Mouse (Mus musculus): ENCODE data around the gene Uts2. TPM values are rescaled to one million over a fixed set of nuclear protein-coding genes. Genes with fewer than 3 reads are reported as not detected.
A peak's percentile ranks its signal among the peaks of the same experiment; 100 is the strongest.

The Uts2 gene
- polyA plus RNA-seq, 1 experiment from 2014 or later = not detected

DNA sequence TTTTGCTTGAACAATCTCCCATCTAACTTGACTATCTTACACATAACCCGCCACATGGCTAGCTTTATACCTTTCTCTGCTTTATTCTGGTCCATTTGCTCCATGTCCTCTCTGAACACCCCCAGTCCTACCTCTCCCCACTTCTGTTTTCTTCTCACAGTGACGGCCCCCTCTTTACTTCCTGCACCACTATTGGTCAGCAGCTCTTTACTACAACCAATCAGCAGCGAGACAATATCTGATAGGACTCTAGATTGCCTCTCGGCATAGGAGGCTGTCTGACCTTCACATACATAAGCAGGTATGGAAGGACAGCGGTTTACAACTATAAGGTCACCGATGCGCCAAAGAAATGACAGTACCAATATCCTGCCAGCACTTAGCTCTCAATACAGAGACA is 39.6 kb downstream of the Uts2 start:
- H3K27ac ChIP-seq (ENCODE audit: low read depth) = no peak overlapping the region
- 88% methylated on average over 7 of the region's 7 CpGs for WGBS
- ATAC-seq (replicated peaks; ENCODE audit: low FRiP score, low TSS enrichment, low read depth) (no peak), DNase-seq (ENCODE audit: low spot score) (no peak)
- no peak overlapping the region for H3K4me3 ChIP-seq (ENCODE audit: low read depth, low read length)
- no peaks in the 10 kb centered on the region for H3K36me3 ChIP-seq (ENCODE audit: control insufficient read depth, insufficient read depth, low read length)
- H3K4me1 ChIP-seq (replicated peaks; ENCODE audit: control insufficient read depth, insufficient read depth, low read length) = no peaks in the 10 kb centered on the region
- H3K9me3 ChIP-seq (ENCODE audit: control insufficient read depth, low read length) = no peaks in the 10 kb centered on the region
- H3K9ac ChIP-seq (ENCODE audit: low read length) = no peak overlapping the region
- no peaks in the 10 kb centered on the region for H3K27me3 ChIP-seq (replicated peaks; ENCODE audit: control insufficient read depth, insufficient read depth, low read length)
- no peak overlapping the region for H3K4me2 ChIP-seq (ENCODE audit: low read length)

DNA sequence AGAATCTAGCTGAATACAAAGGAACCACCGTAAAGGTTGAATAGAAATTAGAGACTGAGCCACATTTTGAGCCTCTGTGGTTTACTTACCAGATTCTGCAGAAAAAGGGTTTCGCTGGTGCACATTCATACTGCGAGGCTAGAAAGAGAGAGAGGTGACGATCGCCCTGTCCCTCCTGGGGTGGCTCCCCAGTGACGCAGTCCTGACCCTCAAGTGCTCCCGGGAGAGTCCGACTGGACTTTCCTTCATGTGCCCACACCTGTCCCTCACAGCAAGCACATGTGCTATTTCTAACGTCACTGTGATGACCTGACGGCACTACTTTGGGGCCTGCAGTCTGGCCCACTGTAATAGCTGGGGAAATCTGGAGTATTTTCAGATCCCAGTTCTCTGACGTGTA is 40.9 kb downstream of the Uts2 start:
- ATAC-seq (replicated peaks; ENCODE audit: low FRiP score, low TSS enrichment, low read depth) = no peak
- Histone ChIP-seq H3K4me1 (replicated peaks; ENCODE audit: control insufficient read depth, insufficient read depth, low read length) (no peaks in the 10 kb centered on the region), H3K27ac (ENCODE audit: low read depth) (no peak overlapping the region), H3K9me3 (ENCODE audit: control insufficient read depth, low read length) (no peaks in the 10 kb centered on the region), H3K9ac (ENCODE audit: low read length) (no peak overlapping the region), H3K4me2 (ENCODE audit: low read length) (no peak overlapping the region), H3K4me3 (ENCODE audit: low read depth, low read length) (no peak overlapping the region), H3K27me3 (replicated peaks; ENCODE audit: control insufficient read depth, insufficient read depth, low read length) (no peaks in the 10 kb centered on the region), H3K36me3 (ENCODE audit: control insufficient read depth, insufficient read depth, low read length) (no peaks in the 10 kb centered on the region)
- whole genome bisulfite sequencing = 91% methylated on average over 11 of the region's 11 CpGs
- DNase-seq (ENCODE audit: low spot score) = no peak

DNA sequence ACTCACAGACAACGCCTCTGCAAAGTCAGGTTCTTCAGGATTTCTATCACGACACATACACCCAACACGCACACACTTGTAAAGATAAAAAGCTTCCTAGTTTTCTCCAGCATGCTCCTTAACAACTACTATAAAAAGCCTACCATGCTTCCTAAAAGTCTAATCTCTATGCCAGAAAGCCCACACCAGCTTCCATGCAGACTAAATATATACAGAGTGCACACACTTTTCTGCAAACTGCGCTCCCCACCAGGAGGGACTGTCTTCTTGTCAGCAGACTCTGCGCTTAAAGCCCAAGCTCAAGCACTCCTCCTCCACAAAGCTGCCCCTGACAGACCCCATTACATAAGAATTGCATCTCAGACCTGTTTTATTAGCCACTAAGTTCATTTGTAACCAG is 44.6 kb downstream of the Uts2 start:
- H3K9ac ChIP-seq (ENCODE audit: low read length) = no peak overlapping the region
- DNase-seq (ENCODE audit: low spot score) (no peak), ATAC-seq (replicated peaks; ENCODE audit: low FRiP score, low TSS enrichment, low read depth) (no peak)
- 77% methylated on average over 5 of the region's 5 CpGs for WGBS
- no peak overlapping the region for H3K27ac ChIP-seq (ENCODE audit: low read depth)
- no peak overlapping the region for H3K4me3 ChIP-seq (ENCODE audit: low read depth, low read length)
- no peaks in the 10 kb centered on the region for H3K27me3 ChIP-seq (replicated peaks; ENCODE audit: control insufficient read depth, insufficient read depth, low read length)
- H3K4me2 ChIP-seq (ENCODE audit: low read length) = no peak overlapping the region
- H3K36me3 ChIP-seq (ENCODE audit: control insufficient read depth, insufficient read depth, low read length) = no peaks in the 10 kb centered on the region
- peaks cover 3% of the 10 kb centered on the region; the same call in 1 of the 2 replicates for H3K4me1 ChIP-seq (replicated peaks; ENCODE audit: control insufficient read depth, insufficient read depth, low read length)
- no peaks in the 10 kb centered on the region for H3K9me3 ChIP-seq (ENCODE audit: control insufficient read depth, low read length)

DNA sequence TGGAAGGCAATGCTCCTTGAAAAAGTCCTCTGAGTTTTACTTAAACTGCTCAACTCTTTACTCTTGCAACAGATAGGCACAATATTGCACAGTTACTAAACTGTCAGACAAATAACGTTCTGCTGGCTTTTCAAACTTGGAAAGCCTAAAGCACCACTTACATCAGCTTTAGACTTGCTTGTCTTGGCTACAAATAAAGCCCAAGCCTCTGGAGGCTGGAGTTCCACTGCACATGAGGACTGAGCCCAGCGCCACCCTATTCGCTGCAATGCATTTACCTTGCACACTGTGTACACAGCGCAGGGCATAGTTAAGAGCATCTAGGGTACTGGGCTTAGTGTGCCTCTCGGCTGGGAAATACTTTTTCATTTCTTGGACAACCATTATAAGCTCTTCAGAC is 46.4 kb downstream of the Uts2 start:
- peaks cover 3% of the 10 kb centered on the region; the same call in 1 of the 2 replicates for H3K4me1 ChIP-seq (replicated peaks; ENCODE audit: control insufficient read depth, insufficient read depth, low read length)
- DNase-seq (ENCODE audit: low spot score) (no peak), ATAC-seq (replicated peaks; ENCODE audit: low FRiP score, low TSS enrichment, low read depth) (no peak)
- no peaks in the 10 kb centered on the region for H3K9me3 ChIP-seq (ENCODE audit: control insufficient read depth, low read length)
- H3K36me3 ChIP-seq (ENCODE audit: control insufficient read depth, insufficient read depth, low read length) = peaks cover 9% of the 10 kb centered on the region
- H3K9ac ChIP-seq (ENCODE audit: low read length) = peak overlapping the region; percentile 60; the same call in 1 of the 2 replicates
- H3K27ac ChIP-seq (ENCODE audit: low read depth) = no peak overlapping the region
- no peaks in the 10 kb centered on the region for H3K27me3 ChIP-seq (replicated peaks; ENCODE audit: control insufficient read depth, insufficient read depth, low read length)
- peak overlapping the region; percentile 98 for H3K4me2 ChIP-seq (ENCODE audit: low read length)
- 47% methylated on average over 5 of the region's 5 CpGs for WGBS
- peak overlapping the region; percentile 58; the same call in 1 of the 2 replicates for H3K4me3 ChIP-seq (ENCODE audit: low read depth, low read length)

DNA sequence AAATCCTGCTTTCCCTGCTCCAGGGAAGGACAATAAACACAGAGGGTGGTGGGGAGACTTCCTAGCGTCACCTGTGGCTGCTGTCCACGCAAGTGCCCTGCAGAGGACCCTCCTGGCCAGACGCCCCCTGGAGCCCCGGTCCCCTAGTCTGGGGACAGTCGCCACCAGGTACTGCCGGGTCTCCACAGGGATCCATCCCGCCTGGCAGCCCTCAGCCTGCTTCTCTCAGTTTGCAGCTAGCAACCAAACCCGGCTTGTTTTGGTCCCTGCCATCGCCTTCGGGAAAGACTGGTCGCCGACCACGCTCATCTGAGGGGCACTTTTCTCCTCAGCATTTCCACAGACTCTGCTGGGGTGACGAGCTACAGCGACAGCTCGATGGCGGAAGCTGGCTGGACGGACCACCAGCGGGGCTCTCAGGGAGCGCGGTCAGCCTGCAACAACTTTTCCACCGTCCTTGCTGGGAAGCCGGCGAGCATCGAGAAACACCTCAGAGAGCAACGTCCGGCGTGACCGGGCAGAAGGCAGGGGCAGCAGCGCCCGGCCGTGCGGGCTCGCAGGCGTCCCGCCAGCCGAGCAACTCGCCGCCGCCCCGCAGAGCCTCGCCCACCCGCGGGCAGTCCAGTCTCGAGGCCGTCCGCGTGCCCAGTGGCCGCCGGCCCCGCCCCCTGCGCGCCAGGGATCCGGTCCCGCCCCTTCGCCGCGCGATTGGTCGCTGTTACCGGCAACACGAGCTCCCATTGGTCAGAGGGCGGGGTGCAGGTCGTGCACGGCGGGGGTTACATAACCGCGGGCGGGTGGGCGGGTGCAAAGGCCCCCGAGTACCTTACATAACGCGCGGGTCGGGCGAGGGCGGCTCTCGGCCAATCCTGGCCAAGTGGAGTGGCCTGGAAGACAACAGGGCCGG is 47.4 kb downstream of the Uts2 start, which contains the start of gene Per3:
Gene Per3 (minus strand): TSS at position 629 of the 907 bp plus-strand sequence.
- peak; percentile 98 for ATAC-seq (replicated peaks; ENCODE audit: low FRiP score, low TSS enrichment, low read depth)
- Histone ChIP-seq H3K36me3 (ENCODE audit: control insufficient read depth, insufficient read depth, low read length) (peaks cover 19% of the 10 kb centered on the region), H3K4me1 (replicated peaks; ENCODE audit: control insufficient read depth, insufficient read depth, low read length) (peaks cover 3% of the 10 kb centered on the region; the same call in 1 of the 2 replicates), H3K9me3 (ENCODE audit: control insufficient read depth, low read length) (no peaks in the 10 kb centered on the region), H3K27ac (ENCODE audit: low read depth) (no peak within 1 kb of the TSS; the same call in 1 of the 2 replicates), H3K4me2 (ENCODE audit: low read length) (peak within 1 kb of the TSS; percentile 98), H3K27me3 (replicated peaks; ENCODE audit: control insufficient read depth, insufficient read depth, low read length) (no peaks in the 10 kb centered on the region), H3K4me3 (ENCODE audit: low read depth, low read length) (peak within 1 kb of the TSS; percentile 58), H3K9ac (ENCODE audit: low read length) (peak within 1 kb of the TSS; percentile 60)
- DNase-seq (ENCODE audit: low spot score) = peak; percentile 97
- WGBS = under 1% methylated on average over 72 of the region's 79 CpGs

DNA sequence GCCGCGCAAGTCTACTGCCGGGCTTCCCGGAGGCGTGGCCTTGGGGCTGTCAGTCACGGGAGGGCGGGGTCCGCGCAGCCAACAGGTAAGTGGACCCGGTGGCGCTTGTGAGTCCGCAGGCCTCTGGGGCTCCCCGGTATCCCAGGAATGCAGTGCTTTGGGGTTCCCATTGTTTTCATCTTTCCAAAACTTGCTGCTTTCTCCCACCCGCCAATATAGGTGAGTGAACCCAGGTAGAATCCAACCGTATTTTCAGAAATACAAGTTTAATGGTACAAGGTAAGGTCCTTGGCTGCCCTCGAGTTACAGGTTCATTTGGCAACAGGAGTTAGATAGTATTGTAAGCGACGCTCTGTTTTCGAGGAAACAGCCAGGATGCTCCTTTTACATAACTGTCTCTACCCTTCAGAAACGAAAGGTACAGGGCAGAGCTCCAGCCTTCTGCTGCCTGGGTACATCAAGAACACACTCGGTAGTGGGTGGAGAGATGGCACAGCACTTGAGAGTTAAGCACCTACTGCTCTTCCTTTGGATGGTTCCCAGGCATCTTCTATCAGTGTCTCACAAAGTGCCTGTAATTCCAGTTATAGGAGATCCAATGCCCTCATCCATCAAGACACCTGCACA is 48.2 kb downstream of the Uts2 start:
- 3% methylated on average over 21 of the region's 21 CpGs for WGBS
- Histone ChIP-seq H3K9ac (ENCODE audit: low read length) (peak overlapping the region; percentile 27), H3K9me3 (ENCODE audit: control insufficient read depth, low read length) (no peaks in the 10 kb centered on the region), H3K4me2 (ENCODE audit: low read length) (peak overlapping the region; percentile 98), H3K36me3 (ENCODE audit: control insufficient read depth, insufficient read depth, low read length) (peaks cover 27% of the 10 kb centered on the region), H3K27me3 (replicated peaks; ENCODE audit: control insufficient read depth, insufficient read depth, low read length) (no peaks in the 10 kb centered on the region), H3K4me1 (replicated peaks; ENCODE audit: control insufficient read depth, insufficient read depth, low read length) (peaks cover 3% of the 10 kb centered on the region; the same call in 1 of the 2 replicates), H3K27ac (ENCODE audit: low read depth) (no peak overlapping the region), H3K4me3 (ENCODE audit: low read depth, low read length) (peak overlapping the region; percentile 58)
- DNase-seq (ENCODE audit: low spot score) (no peak), ATAC-seq (replicated peaks; ENCODE audit: low FRiP score, low TSS enrichment, low read depth) (no peak)

DNA sequence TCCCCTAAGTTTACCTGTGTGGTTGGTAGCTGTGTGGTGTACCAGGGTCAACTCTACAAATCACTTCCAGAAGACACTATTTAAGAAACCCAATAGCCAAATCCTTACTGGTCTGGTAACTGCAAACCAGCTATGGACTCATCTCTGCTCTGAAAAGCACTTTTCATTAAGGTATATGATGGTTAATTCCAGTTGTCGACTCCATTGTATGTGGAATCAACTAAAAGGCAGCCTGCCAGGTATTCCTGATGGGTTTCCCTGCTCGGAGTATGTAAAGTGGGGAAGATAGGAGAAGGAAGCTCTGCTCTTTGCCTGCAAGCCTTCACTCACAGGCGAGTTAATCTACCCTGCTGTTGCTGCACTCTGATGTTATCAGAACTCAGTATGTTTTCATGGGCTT is 49.6 kb downstream of the Uts2 start:
- H3K27ac ChIP-seq (ENCODE audit: low read depth) = no peak overlapping the region
- H3K4me1 ChIP-seq (replicated peaks; ENCODE audit: control insufficient read depth, insufficient read depth, low read length) = peaks cover 3% of the 10 kb centered on the region; the same call in 1 of the 2 replicates
- no peak overlapping the region for H3K4me3 ChIP-seq (ENCODE audit: low read depth, low read length)
- DNase-seq (ENCODE audit: low spot score) (no peak), ATAC-seq (replicated peaks; ENCODE audit: low FRiP score, low TSS enrichment, low read depth) (no peak)
- H3K9me3 ChIP-seq (ENCODE audit: control insufficient read depth, low read length) = no peaks in the 10 kb centered on the region
- H3K4me2 ChIP-seq (ENCODE audit: low read length) = no peak overlapping the region
- H3K27me3 ChIP-seq (replicated peaks; ENCODE audit: control insufficient read depth, insufficient read depth, low read length) = no peaks in the 10 kb centered on the region
- peaks cover 35% of the 10 kb centered on the region for H3K36me3 ChIP-seq (ENCODE audit: control insufficient read depth, insufficient read depth, low read length)
- WGBS = 86% methylated on average over 3 of the region's 3 CpGs
- no peak overlapping the region for H3K9ac ChIP-seq (ENCODE audit: low read length)

DNA sequence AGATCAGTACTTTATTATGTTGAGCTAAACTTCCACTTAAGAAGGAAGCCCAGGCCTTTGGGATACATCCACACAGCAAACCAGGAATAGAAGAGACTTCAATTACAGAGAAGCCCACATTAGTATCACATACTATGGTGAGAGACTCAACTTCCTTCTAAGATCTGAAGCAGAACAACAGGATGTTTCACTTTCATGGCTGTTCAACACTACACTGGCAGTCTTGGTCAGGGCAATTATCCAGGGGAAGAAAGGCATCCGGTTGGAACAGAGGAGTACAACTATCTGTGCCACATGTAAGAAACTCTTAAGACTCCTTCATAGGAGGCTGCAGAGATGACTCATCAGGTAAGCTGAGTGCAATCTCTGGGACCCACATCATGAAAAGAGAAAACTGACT is 54.3 kb downstream of the Uts2 start:
- no peak overlapping the region for H3K9ac ChIP-seq (ENCODE audit: low read length)
- WGBS = 92% methylated on average over 1 of the region's 1 CpGs

More for the DNA sequence above, 54.3 kb downstream of the Uts2 start:
- Histone ChIP-seq H3K9me3 (ENCODE audit: control insufficient read depth, low read length) (no peaks in the 10 kb centered on the region), H3K4me3 (ENCODE audit: low read depth, low read length) (no peak overlapping the region), H3K27me3 (replicated peaks; ENCODE audit: control insufficient read depth, insufficient read depth, low read length) (no peaks in the 10 kb centered on the region), H3K4me1 (replicated peaks; ENCODE audit: control insufficient read depth, insufficient read depth, low read length) (no peaks in the 10 kb centered on the region), H3K4me2 (ENCODE audit: low read length) (no peak overlapping the region), H3K27ac (ENCODE audit: low read depth) (no peak overlapping the region), H3K36me3 (ENCODE audit: control insufficient read depth, insufficient read depth, low read length) (peaks cover 58% of the 10 kb centered on the region)
- no peak for DNase-seq (ENCODE audit: low spot score)
- ATAC-seq (replicated peaks; ENCODE audit: low FRiP score, low TSS enrichment, low read depth) = no peak

All from intestine, embryonic 14.5 days (tissue).